Mouse (Mus musculus) C2C12 (cell line): ENCODE measurements around the gene Evx2.

Experiments used
- CTCF ChIP-seq: IDR thresholded peaks from one replicate; pipeline ENCODE4 v1.5.1; 2011; ENCODE audit not compliant: control insufficient read depth, insufficient read depth, insufficient read length
- MAX ChIP-seq: IDR thresholded peaks from one replicate; pipeline ENCODE4 v1.6.1; 2011; ENCODE audit warnings: mild to moderate bottlenecking, control low read depth
- MYOG ChIP-seq: IDR thresholded peaks from one replicate; pipeline ENCODE4 v1.6.1; 2011; ENCODE audit not compliant: control insufficient read depth, insufficient read length; ENCODE audit errors: extremely low read depth

DNA sequence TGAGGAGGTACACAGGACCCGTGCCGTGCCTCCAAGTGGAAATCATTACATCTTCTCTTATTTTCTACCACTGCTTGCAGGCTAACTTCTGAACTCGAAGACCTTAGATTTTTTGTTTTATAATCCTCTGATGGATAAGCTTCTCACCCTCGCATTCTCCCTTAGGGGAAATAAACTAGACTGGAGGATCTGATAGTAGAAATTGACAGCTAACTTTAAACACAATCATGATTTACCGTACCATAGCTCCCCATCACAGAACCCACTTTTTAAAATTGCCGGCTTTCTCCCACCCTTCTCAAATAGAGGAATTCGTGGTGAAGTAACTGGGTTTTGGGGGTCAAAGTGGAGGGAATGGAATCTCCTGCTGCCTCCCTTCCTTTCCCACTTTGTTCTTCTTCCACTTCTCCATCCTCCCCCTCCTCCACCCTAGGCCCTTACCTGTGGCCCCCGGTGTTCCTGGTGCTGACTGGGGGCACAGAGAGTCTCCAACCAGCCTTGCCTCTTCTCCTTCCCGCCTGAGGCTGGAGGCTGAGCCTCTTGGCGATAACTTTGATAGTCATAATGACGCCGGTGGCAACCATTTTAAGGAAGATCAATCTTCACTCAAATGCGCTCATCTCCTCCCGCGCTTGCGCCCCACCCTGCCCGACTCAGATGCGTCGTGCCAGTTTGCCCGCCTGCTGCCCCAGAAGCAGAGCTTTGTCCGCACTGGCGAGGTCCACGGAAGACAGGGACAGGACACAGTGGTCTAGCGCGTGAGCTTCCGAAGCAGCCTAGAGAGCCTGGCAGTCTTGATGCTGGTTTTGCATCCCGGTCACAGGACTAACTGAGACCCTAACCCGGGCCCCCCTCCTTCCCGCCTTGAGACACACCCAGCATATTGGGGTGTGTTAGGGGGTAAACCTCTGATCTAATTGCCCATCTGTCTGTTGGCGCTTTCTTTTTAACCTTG lies 1.3 kb upstream of the Evx2 start:
- TF ChIP-seq CTCF (no peak), MAX (no peak), MYOG (no peak)
